Mouse (Mus musculus) gastrocnemius, adult 2 months (tissue): Measurements from ENCODE around the gene Ampd1. TPM values are rescaled to one million over a fixed set of nuclear protein-coding genes. Genes with fewer than 3 reads are reported as not detected.
"Not testable (repeated sequence)": the region's sequence is repeated elsewhere in the genome, so short reads cannot be mapped to it uniquely, and the experiment has no call there.

Experiments
- DNase-seq: peaks from one replicate; pipeline ENCODE4 v3.0.0; 2022
- H3K27ac ChIP-seq: fragments of 200-600 bp; 2 replicates; pipeline ENCODE4 v1.8.1; 2022; ENCODE audit warnings: mild to moderate bottlenecking
- H3K4me3 ChIP-seq: fragments of 200-600 bp; 2 replicates; pipeline ENCODE4 v1.8.1; 2022; ENCODE audit warnings: mild to moderate bottlenecking, moderate library complexity
- CTCF ChIP-seq: fragments of 200-600 bp; IDR thresholded peaks from 2 replicates; pipeline ENCODE4 v1.8.1; 2022; ENCODE audit warnings: antibody characterized with exemption, mild to moderate bottlenecking, moderate library complexity
- intact Hi-C: fragments of 180-260 bp; cut with DNase I; formaldehyde crosslinking; loops from one replicate; pipeline ENCODE4 v1.15.1; 2025
- total RNA-seq, 2 experiments: library from RNA; stranded (reverse); gene quantifications; 2 replicates each; pipeline ENCODE4 v1.2.3; 2021

The Ampd1 gene
- total RNA-seq, 2 experiments from 2014 or later, result 1,020 to 1,179 TPM

- TF ChIP-seq CTCF, result no peak
- DNase-seq, result no peak
- Histone ChIP-seq H3K4me3 (no peak overlapping the region), H3K27ac (no peak overlapping the region)
- intact Hi-C loops, result no loop called here
Observed at GRCm38 (mm10) chr3:103123636-103124035, 49.8 kb downstream of the Ampd1 start.

- Histone ChIP-seq H3K4me3 (no peak overlapping the region), H3K27ac (no peak overlapping the region)
- intact Hi-C loops, result no loop called here
- DNase-seq, result no peak
- TF ChIP-seq CTCF, result no peak
Observed at GRCm38 (mm10) chr3:103126138-103126537, 52.3 kb downstream of the Ampd1 start.

- DNase-seq, result no peak
- TF ChIP-seq CTCF, result no peak
- Histone ChIP-seq H3K4me3 (no peak overlapping the region), H3K27ac (no peak overlapping the region)
- intact Hi-C loops, result no loop called here
Observed at GRCm38 (mm10) chr3:103127177-103127576, 53.4 kb downstream of the Ampd1 start.

GRCm38 (mm10) chr3:103127721-103128120, 53.9 kb downstream of the Ampd1 start:
- no peak for DNase-seq
- no peak overlapping the region for H3K4me3 ChIP-seq
- no peak for TF ChIP-seq CTCF
- intact Hi-C loops, result no loop called here
- no peak overlapping the region for H3K27ac ChIP-seq

- DNase-seq, result no peak
- intact Hi-C loops, result no loop called here
- no peak for TF ChIP-seq CTCF
- H3K4me3 ChIP-seq, result no peak overlapping the region
- peak overlapping the region; percentile 57; the same call in 1 of the 2 replicates for H3K27ac ChIP-seq
Observed at GRCm38 (mm10) chr3:103128251-103128650, 54.4 kb downstream of the Ampd1 start.

GRCm38 (mm10) chr3:103129367-103130159, 55.7 kb downstream of the Ampd1 start:
- intact Hi-C loops, result no loop called here
- no peak overlapping the region for H3K4me3 ChIP-seq
- TF ChIP-seq CTCF, result no peak
- H3K27ac ChIP-seq, result peak overlapping the region; percentile 57
- no peak for DNase-seq

- peak; percentile 35 for DNase-seq
- intact Hi-C loops, result no loop called here
- no peak for TF ChIP-seq CTCF
- Histone ChIP-seq H3K27ac (peak overlapping the region; percentile 64), H3K4me3 (peak overlapping the region; percentile 39)
Observed at GRCm38 (mm10) chr3:103130236-103130751, 56.5 kb downstream of the Ampd1 start.

GRCm38 (mm10) chr3:103133098-103133497, 59.3 kb downstream of the Ampd1 start:
- no peak for TF ChIP-seq CTCF
- Histone ChIP-seq H3K4me3 (no peak overlapping the region), H3K27ac (no peak overlapping the region)
- no peak for DNase-seq
- intact Hi-C loops, result no loop called here

- DNase-seq, result no peak
- intact Hi-C loops, result no loop called here
Observed at GRCm38 (mm10) chr3:103136414-103137077, 62.7 kb downstream of the Ampd1 start.

GRCm38 (mm10) chr3:103139047-103139446, 65.2 kb downstream of the Ampd1 start:
- peak overlapping the region; percentile 78 for H3K27ac ChIP-seq
- H3K4me3 ChIP-seq, result peak overlapping the region; percentile 62
- no peak for TF ChIP-seq CTCF
- DNase-seq, result no peak
- intact Hi-C loops, result no loop called here

More at GRCm38 (mm10) chr3:103136414-103137077, 62.7 kb downstream of the Ampd1 start:
- Histone ChIP-seq H3K4me3 (no peak overlapping the region), H3K27ac (peak overlapping the region; percentile 43; the same call in 1 of the 2 replicates)
- no peak for TF ChIP-seq CTCF

GRCm38 (mm10) chr3:103140095-103140838, 66.5 kb downstream of the Ampd1 start:
- peak overlapping the region; percentile 78 for H3K27ac ChIP-seq
- intact Hi-C loops, result not testable (repeated sequence)
- peak overlapping the region; percentile 62 for H3K4me3 ChIP-seq
- DNase-seq, result peak; percentile 51

- DNase-seq, result peak; percentile 54
- Histone ChIP-seq H3K4me3 (no peak overlapping the region), H3K27ac (no peak overlapping the region)
- TF ChIP-seq CTCF, result no peak
- intact Hi-C loops, result no loop called here
Observed at GRCm38 (mm10) chr3:103141287-103141686, 67.5 kb downstream of the Ampd1 start.
